Mouse (Mus musculus) E14TG2a.4 (cell line): ENCODE measurements around the gene Pkn1.

Experiments
- CTCF ChIP-seq: conservative IDR thresholded peaks from 2 replicates; pipeline ENCODE4 v1.5.1; 2014; ENCODE audit warnings: low read length
- NANOG ChIP-seq: IDR thresholded peaks from 2 replicates; pipeline ENCODE4 v1.6.1; 2014; ENCODE audit warnings: borderline replicate concordance, low read length, mixed read lengths
- POU5F1 ChIP-seq: IDR thresholded peaks from 2 replicates; pipeline ENCODE4 v1.6.1; 2014; ENCODE audit warnings: low read length, borderline replicate concordance

- TF ChIP-seq CTCF (no peak), NANOG (no peak), POU5F1 (no peak)
These were observed 19.1 kb downstream of the Pkn1 start for GRCm38 (mm10) chr8:83679866-83680265.
